Mouse (Mus musculus) kidney, postnatal 36 days (tissue): Measurements from ENCODE around the gene Thbs3.

Experiments used
- DNase-seq, 2 experiments: peaks; one replicate each; pipeline ENCODE4 v3.0.0; 2021 to 2022; ENCODE audit warnings: mixed read lengths in 2 of 2

The Thbs3 gene

DNA sequence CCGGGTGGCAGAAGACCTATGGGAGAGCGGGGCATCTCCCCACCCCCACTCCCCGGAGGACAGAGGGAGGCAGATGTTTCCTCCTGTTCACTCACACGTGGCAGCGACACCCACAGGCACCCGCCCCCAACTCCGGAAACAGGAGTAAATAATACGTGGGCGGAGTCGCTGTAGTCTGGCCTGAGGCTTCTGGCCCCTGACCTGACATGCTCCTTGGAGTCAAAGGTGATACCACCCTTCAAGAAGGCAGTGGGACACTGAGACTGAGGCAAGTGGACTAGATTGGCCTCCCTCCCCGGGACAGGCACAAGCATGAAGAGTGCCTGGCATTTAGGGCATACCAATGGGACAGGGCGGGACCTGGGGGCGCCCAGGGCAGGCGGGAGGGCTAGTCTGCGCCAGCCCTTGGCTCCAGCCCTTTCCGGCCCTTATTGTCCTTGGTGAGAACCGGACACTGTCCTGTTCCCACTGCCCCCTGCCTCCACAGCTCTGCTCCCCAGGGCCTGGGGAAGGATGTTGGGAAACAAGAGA, 36.5 kb downstream of the Thbs3 start:
- peak; percentile 84 to 88 for DNase-seq

DNA sequence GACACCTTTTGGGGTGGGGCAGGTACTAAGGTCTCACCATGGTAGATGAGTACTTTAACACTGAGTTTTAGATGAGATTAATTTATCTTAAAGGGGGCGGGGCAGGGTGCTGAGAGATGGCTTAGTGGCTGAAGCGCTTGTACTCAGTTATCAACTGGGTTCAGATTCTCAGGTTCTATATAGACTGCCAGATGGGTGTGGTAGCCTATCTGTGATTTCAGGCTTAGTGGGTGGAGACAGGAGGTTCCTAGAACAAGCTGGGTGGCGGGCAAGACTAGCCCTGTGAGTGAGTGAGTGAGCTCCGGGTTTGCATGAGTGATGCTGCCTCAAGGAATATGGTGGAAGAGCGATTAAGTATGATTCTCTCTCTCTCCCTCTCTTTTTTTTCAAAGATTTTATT, 40.0 kb downstream of the Thbs3 start:
- DNase-seq = no peak

DNA sequence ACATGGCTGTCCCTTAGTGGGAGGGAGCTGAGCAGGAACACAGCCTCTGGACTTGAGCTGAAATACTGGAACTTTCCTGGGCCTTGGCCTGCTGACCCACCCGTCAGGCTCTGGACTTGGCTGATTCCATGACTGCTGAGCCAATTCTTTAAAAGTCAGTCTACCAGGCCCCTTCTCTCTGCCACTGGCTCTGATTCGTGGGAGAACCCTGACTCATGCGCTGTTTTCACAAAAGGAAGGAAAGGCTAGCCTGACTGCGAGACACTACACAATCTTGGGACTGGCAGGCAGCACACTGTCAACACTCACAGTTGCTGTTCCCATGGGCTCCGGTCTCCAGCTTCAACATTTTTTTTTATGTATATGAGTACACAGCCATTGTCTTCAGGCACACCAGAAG, 41.2 kb downstream of the Thbs3 start:
- no peak for DNase-seq

DNA sequence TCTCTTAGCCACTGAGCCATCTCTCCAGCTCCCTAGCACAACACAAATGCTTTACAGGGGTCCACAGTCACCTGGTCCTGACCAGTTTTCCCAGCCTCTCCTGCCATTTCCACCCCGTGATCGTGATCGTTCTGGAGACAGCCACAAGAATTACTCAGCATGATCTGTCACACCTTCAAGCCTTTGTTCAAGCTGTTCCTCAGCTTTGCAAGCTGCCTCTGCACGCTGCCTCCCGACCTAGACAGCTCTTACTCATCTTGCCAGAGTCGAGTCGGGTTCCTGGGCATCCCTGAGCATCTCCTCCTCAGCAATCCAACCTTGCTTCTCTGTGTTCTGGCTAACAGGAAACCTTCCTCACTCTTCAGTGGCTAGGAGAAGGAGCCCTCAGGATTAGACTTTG, 44.1 kb downstream of the Thbs3 start, which contains the start of gene Dpm3:
Gene Dpm3, plus strand, starts transcription at position 283 of the 400 bp plus-strand sequence.
- no peak for DNase-seq

DNA sequence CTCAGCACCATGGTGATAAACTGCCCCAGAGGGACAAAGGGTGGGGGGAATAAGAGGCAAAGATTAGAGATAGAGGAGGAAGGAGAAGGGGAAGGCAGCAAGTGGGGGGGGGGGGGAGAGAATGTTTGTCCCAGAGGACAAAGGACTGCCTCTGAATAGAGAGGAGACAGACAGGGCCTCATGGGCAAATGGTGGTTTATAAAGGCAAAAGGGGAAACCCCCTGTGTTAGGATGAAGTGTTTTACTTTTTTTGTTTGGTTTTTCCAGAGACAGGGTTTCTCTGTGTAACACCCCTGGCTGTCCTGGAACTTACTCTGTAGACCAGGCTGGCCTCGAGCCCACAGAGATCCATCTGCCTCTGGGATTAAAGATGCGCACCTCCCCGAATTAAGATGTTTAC, 45.2 kb downstream of the Thbs3 start:
- DNase-seq = no peak

DNA sequence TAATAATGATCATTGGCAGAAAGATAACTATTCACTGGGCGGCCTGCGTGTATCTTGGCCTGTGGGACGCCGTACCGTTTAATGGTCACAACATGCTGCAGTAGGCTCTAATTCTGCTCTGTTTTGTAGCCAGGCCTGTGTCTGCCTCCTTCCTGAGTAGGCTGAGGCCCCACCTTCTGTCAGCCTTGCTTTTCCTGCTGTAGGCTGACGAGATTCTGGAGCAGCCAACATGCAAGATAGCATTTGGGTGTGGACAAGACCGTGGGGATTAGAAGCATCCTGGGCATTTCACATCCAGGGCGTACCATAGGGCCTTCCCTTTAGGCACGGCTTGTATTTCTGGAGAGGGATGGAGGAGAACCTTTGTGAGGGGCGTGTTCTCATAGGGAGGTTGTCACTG, 47.4 kb downstream of the Thbs3 start:
- DNase-seq = peak; percentile 46 to 62

DNA sequence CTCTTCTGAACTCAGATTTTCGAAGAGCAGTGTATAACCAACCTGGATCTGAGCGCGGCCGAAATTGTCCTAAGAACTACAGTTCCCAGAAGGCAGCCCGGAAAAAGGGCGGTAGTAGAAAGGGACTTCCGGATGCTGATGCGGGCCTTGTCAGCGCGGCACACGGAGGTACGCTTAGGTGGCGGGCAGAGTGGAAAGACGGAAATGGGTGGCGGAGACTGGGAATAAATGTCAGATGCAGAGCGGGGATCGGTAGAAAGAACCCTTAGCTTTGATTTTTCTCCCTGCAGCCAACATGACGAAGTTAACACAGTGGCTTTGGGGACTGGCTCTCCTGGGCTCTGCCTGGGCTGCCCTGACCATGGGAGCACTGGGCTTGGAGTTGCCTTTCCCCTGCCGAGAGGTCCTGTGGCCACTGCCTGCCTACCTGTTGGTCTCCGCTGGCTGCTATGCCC, 51.5 kb downstream of the Thbs3 start:
- peak; percentile 87 for DNase-seq

DNA sequence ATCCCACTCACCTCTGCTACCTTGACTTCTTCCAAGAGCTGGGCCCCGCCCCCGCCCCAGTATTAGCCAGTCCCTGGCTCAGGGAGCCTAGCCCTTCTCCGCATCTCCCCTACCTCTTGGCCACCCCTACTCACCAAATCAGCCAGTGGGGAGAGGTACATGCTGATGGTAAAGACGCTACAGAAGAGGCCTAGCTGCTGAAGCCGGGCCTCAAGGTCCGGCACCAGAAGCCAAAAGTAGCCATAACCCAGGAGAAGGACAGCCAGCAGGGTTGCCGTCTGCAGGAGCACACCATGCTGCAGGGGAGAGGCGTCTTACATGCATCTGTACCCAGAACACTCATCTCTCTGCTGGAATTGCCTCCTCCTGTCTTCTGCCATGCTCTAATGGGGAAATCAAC, 53.9 kb downstream of the Thbs3 start:
- DNase-seq = no peak

DNA sequence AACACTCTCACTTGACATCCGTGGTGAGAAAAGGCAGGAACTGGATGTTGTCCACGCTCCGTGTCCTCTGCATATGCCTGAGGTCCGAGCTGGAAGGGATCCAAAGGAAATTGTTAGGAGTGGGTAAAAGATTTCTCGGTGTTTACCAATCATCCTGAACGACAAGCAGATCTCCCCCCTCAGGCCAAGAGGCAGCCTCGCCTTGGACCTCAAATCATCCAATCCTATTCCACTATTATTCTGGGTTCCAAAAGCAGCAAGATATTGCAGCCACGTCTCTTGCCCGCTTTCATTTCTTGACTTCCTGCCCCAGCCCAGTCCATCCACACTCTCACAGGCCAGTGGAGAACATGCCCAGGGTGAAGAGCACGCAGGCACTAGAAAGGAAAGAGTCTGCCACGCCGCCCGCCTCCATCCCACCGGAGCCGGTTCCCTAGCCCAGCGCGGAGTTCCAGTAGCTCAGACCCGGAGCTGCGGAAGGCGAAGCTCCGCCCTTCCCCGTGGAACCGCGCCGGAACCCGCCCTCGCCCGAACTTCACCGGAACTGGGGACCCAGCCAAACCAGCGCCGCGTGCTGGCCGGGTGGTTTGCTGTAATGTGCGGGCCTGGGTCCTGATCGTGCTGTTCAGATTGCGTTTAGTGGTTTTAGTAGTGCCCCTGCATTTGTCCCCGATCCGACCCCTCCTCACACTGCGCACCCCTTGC, 55.2 kb downstream of the Thbs3 start, which contains the start of gene Slc50a1:
Gene Slc50a1, minus strand, starts transcription at position 520 of the 705 bp plus-strand sequence.
- DNase-seq = peak; percentile 89 to 95

DNA sequence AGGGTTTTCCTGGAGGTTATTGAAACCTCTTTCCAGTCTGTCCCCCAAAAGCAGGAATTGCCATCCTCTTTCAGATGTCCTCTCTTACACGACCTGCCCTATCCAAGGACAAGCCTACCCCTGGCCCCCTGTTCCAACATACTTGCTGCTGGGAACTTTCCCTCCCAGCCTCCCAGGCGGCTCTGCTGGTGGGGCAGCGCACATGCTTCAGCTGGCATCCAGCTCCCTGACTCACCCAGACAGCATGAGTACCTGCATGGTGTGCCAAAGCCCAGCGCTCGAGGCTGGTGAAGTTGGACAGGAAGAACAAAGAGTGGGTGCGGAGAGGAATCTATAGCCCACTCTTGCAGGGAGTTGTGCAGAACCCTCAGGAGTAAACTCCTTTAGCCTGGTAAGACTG, 55.9 kb downstream of the Thbs3 start:
- DNase-seq = peak in 1 of 2 experiments; percentile 51

DNA sequence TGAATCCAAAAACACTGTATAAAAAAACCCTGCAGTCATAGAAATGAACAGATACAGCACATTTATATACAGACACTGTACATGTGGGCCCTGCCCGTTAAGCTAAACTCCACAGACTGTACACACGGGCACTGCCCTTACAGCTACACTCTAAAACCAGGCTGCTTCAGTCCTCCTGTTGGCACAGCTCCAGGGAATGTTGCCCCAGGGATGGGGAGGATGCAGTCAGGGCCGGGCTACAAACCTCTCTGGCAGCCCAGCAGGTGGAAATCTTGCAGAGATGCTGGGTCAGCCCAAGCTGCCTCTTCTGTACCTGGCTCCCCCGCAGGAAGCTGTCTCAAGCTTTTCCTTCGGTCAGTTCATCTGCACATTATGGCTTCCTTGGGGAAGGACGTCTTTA, 56.8 kb downstream of the Thbs3 start:
- peak; percentile 50 to 67 for DNase-seq

DNA sequence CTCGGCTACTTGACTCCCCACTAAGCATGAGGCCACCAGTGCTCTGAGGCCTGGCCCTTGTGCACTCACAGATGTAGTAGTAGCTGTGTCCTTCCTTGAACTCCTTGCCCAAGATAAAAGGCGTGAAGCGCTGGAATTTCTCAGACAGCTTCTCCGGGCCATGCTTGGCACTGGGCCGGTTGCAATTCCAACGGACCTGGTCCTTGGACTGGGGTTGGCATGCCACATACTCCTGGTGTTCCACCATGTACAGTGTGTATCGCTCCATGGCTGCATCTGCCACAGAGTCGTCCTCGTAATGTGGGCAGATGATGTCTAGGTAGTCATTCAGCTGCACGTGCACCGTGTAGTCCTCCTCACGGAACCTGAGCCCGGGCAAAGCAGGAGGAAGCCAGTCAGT, 61.1 kb downstream of the Thbs3 start:
- DNase-seq = peak; percentile 39 to 65
